Mouse (Mus musculus): ENCODE results near the gene Eef2kmt. TPM values are rescaled to one million over a fixed set of nuclear protein-coding genes. Genes with fewer than 3 reads are reported as not detected.
A peak's percentile ranks its signal among the peaks of the same experiment; 100 is the strongest.

The Eef2kmt gene
- polyA plus RNA-seq, 1 experiment from 2014 or later: 26.2 TPM

DNA sequence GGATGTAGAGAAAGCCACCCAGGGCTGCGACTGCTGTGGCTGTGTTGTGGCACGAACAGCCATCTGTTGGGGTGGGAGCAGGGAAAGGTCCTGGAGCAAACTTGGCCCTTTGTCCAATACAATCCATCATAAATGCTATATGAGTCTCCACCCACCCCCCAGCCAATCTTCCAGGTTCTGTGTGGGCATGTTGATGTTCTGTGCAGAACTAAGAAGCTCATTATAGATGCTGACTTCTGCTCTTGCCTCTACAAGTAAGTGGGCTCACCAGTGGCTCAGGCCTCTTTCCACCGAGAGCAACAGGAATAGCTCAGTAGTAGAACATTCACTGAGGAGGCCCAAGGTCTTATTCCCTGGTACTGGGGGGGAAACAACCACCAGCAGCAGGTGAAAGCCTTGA lies 43.6 kb downstream of the Eef2kmt start:
- Histone ChIP-seq H3K9me3 (replicated peaks; ENCODE audit: control insufficient read depth, low read length) (no peaks in the 10 kb centered on the region), H3K9ac (ENCODE audit: low read length) (no peak overlapping the region), H3K4me2 (ENCODE audit: low read depth, low read length) (no peak overlapping the region), H3K27ac (ENCODE audit: low read length) (no peak overlapping the region), H3K4me3 (ENCODE audit: low read length) (no peak overlapping the region), H3K4me1 (ENCODE audit: control insufficient read depth, insufficient read depth, low read length) (0 out of 2 replicates have a peak, but pooled peaks cover 4% of the 10 kb centered on the region), H3K36me3 (ENCODE audit: control insufficient read depth, insufficient read depth) (no peaks in the 10 kb centered on the region), H3K27me3 (ENCODE audit: control insufficient read depth, insufficient read depth, low read length) (no peaks in the 10 kb centered on the region)
- ATAC-seq (replicated peaks; ENCODE audit: extremely low read depth, insufficient read depth, low FRiP score): no peak
- 70% methylated on average over 3 of the region's 3 CpGs for WGBS

DNA sequence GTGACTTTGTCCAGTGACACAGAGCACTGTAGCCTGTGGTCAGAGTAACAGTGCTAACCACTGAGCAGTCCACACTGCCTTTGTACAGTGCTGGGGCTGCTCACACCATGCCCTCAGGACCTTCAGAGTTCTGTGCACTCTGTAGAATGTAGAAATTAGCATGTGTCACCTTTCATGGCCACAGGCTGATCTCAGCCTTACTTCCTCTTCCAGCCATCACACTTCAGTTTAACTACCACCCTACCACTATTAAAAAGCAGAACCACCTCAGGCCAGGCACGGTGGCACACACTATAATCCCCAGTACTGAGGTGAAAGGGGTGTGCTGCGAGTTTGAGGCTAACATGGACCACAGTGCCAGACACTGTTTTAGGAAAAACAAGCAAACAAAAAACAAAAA lies 45.4 kb downstream of the Eef2kmt start:
- ATAC-seq (replicated peaks; ENCODE audit: extremely low read depth, insufficient read depth, low FRiP score): no peak
- no peak overlapping the region for H3K9ac ChIP-seq (ENCODE audit: low read length)
- H3K4me1 ChIP-seq (ENCODE audit: control insufficient read depth, insufficient read depth, low read length): no peaks in the 10 kb centered on the region
- no peaks in the 10 kb centered on the region for H3K27me3 ChIP-seq (ENCODE audit: control insufficient read depth, insufficient read depth, low read length)
- whole genome bisulfite sequencing: 58% methylated on average over 2 of the region's 2 CpGs
- no peaks in the 10 kb centered on the region for H3K36me3 ChIP-seq (ENCODE audit: control insufficient read depth, insufficient read depth)
- H3K4me2 ChIP-seq (ENCODE audit: low read depth, low read length): no peak overlapping the region
- H3K4me3 ChIP-seq (ENCODE audit: low read length): no peak overlapping the region
- no peaks in the 10 kb centered on the region for H3K9me3 ChIP-seq (replicated peaks; ENCODE audit: control insufficient read depth, low read length)
- no peak overlapping the region for H3K27ac ChIP-seq (ENCODE audit: low read length)

DNA sequence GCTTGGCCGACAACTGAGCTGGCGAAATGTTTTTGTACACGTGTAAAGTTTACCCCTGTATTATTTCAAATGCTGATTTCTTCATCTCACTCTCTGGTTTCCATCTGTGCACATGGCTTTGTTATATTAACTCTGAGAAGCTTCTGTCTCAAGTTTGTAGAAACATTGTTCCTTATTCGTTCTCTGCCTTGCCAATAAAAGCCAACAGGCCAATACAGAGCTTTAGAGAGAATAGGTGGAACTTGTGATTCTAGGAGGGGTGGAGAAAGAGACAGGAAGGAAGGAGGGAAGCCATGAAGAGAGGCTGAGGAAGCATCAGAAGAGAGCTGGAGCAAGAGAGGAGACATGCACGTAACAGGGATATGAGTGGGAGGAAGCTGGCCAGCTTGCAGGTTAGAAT lies 49.7 kb downstream of the Eef2kmt start:
- no peak overlapping the region for H3K4me3 ChIP-seq (ENCODE audit: low read length)
- no peaks in the 10 kb centered on the region for H3K36me3 ChIP-seq (ENCODE audit: control insufficient read depth, insufficient read depth)
- H3K9me3 ChIP-seq (replicated peaks; ENCODE audit: control insufficient read depth, low read length): no peaks in the 10 kb centered on the region
- WGBS: 55% methylated on average over 5 of the region's 5 CpGs
- peaks cover 6% of the 10 kb centered on the region for H3K4me1 ChIP-seq (ENCODE audit: control insufficient read depth, insufficient read depth, low read length)
- H3K27ac ChIP-seq (ENCODE audit: low read length): no peak overlapping the region
- no peak for ATAC-seq (replicated peaks; ENCODE audit: extremely low read depth, insufficient read depth, low FRiP score)
- H3K4me2 ChIP-seq (ENCODE audit: low read depth, low read length): no peak overlapping the region
- no peak overlapping the region for H3K9ac ChIP-seq (ENCODE audit: low read length)
- no peaks in the 10 kb centered on the region for H3K27me3 ChIP-seq (ENCODE audit: control insufficient read depth, insufficient read depth, low read length)

DNA sequence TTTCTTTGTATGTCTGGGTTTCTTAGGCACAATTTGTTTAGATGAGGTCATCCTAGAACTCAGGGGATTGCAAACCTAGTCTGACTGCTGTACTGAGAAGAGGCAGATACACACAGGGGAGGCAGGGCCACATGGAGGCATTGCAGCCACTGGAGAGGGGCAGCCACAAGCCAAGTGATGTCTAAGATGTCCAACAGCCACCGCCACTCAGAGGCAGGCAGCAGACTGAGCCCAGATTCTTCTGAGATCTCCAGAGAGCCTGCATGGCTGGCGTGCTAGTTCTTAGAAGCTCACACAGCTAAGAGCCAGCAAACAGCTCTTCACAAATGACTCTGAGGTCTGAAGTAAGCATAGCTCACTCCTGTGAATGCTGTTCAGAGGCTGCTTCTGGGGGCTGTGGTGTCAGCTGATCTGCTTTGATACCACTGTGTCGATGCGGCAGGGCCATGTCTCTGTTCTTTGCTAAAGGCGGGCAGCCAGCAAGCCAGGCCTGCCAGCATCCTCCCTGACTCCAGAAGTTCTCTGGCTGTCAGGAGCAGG lies 50.3 kb downstream of the Eef2kmt start:
- no peaks in the 10 kb centered on the region for H3K9me3 ChIP-seq (replicated peaks; ENCODE audit: control insufficient read depth, low read length)
- H3K4me1 ChIP-seq (ENCODE audit: control insufficient read depth, insufficient read depth, low read length): peaks cover 6% of the 10 kb centered on the region
- H3K4me2 ChIP-seq (ENCODE audit: low read depth, low read length): no peak overlapping the region
- H3K27ac ChIP-seq (ENCODE audit: low read length): no peak overlapping the region
- H3K36me3 ChIP-seq (ENCODE audit: control insufficient read depth, insufficient read depth): no peaks in the 10 kb centered on the region
- no peak for ATAC-seq (replicated peaks; ENCODE audit: extremely low read depth, insufficient read depth, low FRiP score)
- no peak overlapping the region for H3K4me3 ChIP-seq (ENCODE audit: low read length)
- H3K27me3 ChIP-seq (ENCODE audit: control insufficient read depth, insufficient read depth, low read length): no peaks in the 10 kb centered on the region
- 63% methylated on average over 5 of the region's 5 CpGs for WGBS
- no peak overlapping the region for H3K9ac ChIP-seq (ENCODE audit: low read length)

DNA sequence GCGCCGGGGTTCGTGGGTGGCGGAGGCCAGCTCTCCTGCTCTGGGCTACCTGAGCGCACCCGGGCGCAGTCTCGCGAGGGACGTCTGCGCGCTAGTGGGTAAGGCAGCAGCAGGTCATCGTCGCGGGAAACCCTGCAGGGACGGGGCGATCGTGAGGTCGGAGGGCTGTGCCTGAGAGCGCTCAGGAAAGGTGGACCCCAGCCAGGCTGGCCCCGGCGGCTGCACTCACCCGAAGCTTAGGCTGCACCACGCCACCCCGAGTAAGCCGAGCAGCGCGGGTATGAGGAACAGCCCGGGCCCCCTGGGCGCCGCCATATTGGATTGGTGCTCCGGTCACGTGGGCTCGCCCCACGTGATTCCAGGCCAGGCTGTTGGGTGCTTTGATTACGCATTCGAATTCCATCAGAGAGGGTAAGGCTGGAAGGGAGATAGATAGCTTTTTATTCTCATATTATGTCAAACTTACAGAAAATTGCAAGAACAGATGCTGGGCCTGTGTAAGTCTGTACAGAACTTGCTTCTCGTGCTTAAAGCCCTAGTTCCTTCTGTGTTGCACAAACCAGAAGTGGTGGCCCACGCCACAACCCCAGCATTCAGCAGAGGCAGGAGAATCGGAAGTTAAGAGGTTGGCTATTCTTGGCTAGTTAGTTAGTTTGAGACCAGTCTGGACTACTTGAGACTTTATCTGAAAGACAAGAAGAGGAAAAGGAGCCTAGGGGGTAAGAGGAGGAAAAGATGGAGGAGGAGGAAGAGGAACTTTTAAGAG lies 51.9 kb downstream of the Eef2kmt start, which contains the start of gene Nagpa:
Nagpa (minus strand) TSS at position 345 of the 766 bp plus-strand sequence.
- Histone ChIP-seq H3K27ac (ENCODE audit: low read length) (peak within 1 kb of the TSS; percentile 20; the same call in 1 of the 2 replicates), H3K4me3 (ENCODE audit: low read length) (peak within 1 kb of the TSS; percentile 88), H3K27me3 (ENCODE audit: control insufficient read depth, insufficient read depth, low read length) (no peaks in the 10 kb centered on the region), H3K4me2 (ENCODE audit: low read depth, low read length) (peak within 1 kb of the TSS; percentile 98), H3K36me3 (ENCODE audit: control insufficient read depth, insufficient read depth) (no peaks in the 10 kb centered on the region), H3K9ac (ENCODE audit: low read length) (peak within 1 kb of the TSS; percentile 81), H3K4me1 (ENCODE audit: control insufficient read depth, insufficient read depth, low read length) (peaks cover 6% of the 10 kb centered on the region), H3K9me3 (replicated peaks; ENCODE audit: control insufficient read depth, low read length) (no peaks in the 10 kb centered on the region)
- 3% methylated on average over 40 of the region's 40 CpGs for WGBS
- peak; percentile 80 for ATAC-seq (replicated peaks; ENCODE audit: extremely low read depth, insufficient read depth, low FRiP score)

DNA sequence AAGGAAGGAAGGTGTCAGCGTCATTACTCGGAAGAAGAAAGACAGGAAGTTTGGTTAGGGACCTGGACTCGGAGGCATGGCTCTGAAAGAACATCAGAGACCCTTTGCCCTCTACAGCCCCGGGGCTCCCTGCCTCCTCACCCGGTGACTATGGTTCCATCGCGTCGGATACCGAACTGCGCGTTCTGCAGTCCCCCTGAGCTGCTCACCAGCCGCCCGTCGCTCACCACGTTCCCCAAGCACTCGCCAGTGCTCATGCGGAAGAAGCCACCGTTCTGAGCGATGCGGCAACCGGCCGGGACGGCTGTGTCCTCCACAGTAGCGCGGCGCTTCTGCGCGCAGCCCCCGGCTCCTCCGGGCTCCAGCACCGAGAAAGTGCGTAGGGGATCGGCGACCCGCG lies 52.6 kb downstream of the Eef2kmt start:
- H3K36me3 ChIP-seq (ENCODE audit: control insufficient read depth, insufficient read depth): no peaks in the 10 kb centered on the region
- peak overlapping the region; percentile 88 for H3K4me3 ChIP-seq (ENCODE audit: low read length)
- no peaks in the 10 kb centered on the region for H3K27me3 ChIP-seq (ENCODE audit: control insufficient read depth, insufficient read depth, low read length)
- no peaks in the 10 kb centered on the region for H3K9me3 ChIP-seq (replicated peaks; ENCODE audit: control insufficient read depth, low read length)
- peak; percentile 28 for ATAC-seq (replicated peaks; ENCODE audit: extremely low read depth, insufficient read depth, low FRiP score)
- under 1% methylated on average over 36 of the region's 36 CpGs for WGBS
- peak overlapping the region; percentile 81 for H3K9ac ChIP-seq (ENCODE audit: low read length)
- H3K27ac ChIP-seq (ENCODE audit: low read length): no peak overlapping the region
- H3K4me2 ChIP-seq (ENCODE audit: low read depth, low read length): peak overlapping the region; percentile 98
- peaks cover 6% of the 10 kb centered on the region for H3K4me1 ChIP-seq (ENCODE audit: control insufficient read depth, insufficient read depth, low read length)

DNA sequence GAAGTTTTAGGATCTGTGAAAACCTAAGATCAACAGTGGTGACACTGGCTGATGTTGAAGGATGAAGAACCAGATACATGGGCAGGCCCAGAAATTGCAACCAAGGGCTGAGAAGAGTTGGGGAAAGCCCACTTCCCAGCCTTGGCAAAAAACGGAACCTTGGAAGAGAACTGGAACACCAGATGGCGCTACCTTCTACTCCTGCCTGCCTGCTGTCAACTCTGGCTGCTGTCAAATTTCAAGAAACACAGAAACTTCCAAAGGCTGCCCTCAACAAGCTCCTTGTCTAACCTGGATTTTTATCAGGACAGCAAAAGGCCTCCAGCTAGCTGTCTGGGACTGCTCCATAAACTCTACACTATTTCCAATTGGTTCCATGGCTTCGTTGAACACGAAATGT lies 53.1 kb downstream of the Eef2kmt start:
- Histone ChIP-seq H3K27me3 (ENCODE audit: control insufficient read depth, insufficient read depth, low read length) (no peaks in the 10 kb centered on the region), H3K9me3 (replicated peaks; ENCODE audit: control insufficient read depth, low read length) (no peaks in the 10 kb centered on the region), H3K27ac (ENCODE audit: low read length) (no peak overlapping the region), H3K4me1 (ENCODE audit: control insufficient read depth, insufficient read depth, low read length) (peaks cover 6% of the 10 kb centered on the region), H3K9ac (ENCODE audit: low read length) (no peak overlapping the region; the same call in 1 of the 2 replicates), H3K4me3 (ENCODE audit: low read length) (peak overlapping the region; percentile 88), H3K4me2 (ENCODE audit: low read depth, low read length) (peak overlapping the region; percentile 98), H3K36me3 (ENCODE audit: control insufficient read depth, insufficient read depth) (no peaks in the 10 kb centered on the region)
- no peak for ATAC-seq (replicated peaks; ENCODE audit: extremely low read depth, insufficient read depth, low FRiP score)
- 8% methylated on average over 4 of the region's 4 CpGs for WGBS

DNA sequence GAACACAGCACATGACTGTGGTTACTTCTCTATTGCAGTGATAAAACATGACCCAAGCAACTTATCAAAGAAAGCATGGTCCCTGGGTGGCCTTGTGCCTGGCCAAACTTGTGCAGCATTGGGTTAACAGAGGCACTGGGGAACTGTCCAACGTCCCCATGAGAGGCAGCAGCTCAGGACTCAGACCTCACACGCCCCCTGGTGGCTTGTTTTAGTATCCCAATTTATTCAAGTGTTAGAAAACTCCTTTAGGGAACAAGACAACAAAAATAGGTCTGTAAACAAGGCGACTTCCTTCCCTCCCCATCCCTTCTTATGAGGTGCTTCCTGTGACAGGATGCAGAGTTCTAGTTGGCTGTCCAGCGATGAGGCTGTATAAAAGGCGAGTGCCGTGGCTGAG lies 60.7 kb downstream of the Eef2kmt start:
- ATAC-seq (replicated peaks; ENCODE audit: extremely low read depth, insufficient read depth, low FRiP score): peak; percentile 14; the same call in 1 of the 2 replicates
- Histone ChIP-seq H3K9ac (ENCODE audit: low read length) (no peak overlapping the region), H3K27ac (ENCODE audit: low read length) (no peak overlapping the region), H3K4me1 (ENCODE audit: control insufficient read depth, insufficient read depth, low read length) (no peaks in the 10 kb centered on the region), H3K36me3 (ENCODE audit: control insufficient read depth, insufficient read depth) (no peaks in the 10 kb centered on the region), H3K9me3 (replicated peaks; ENCODE audit: control insufficient read depth, low read length) (no peaks in the 10 kb centered on the region), H3K4me3 (ENCODE audit: low read length) (no peak overlapping the region), H3K27me3 (ENCODE audit: control insufficient read depth, insufficient read depth, low read length) (no peaks in the 10 kb centered on the region), H3K4me2 (ENCODE audit: low read depth, low read length) (no peak overlapping the region)
- 24% methylated on average over 6 of the region's 6 CpGs for WGBS

Measured in heart, embryonic 16.5 days (tissue).